ENCODE assay signal across 25 mouse cellular contexts in the genomic region with DNA sequence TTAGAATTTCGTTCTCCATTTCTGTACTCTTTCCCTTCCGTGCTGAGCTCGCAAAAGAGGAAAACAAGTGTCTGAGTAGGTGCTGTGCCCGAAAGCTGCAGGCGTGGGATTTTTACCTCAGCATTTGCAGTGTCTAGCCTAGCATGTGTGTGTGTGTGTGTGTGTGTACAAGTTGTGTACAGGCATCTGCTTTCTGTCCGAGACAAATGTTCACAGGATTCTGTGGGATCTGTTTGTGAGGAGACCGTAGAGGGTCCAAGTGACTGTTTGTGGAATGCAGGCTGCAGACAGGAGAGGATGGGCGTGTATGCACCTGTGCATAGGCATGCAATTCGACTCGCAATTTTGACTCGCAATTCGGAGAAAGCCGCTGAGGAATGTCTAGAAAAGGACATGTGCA. TPM values are rescaled to one million over a fixed set of nuclear protein-coding genes. Genes with fewer than 3 reads are reported as not detected.
DNase-seq lines count a peak whose midpoint lies in the region; ATAC-seq and TF ChIP-seq lines count a peak whose summit lies in the region.
"Had no signal": no experiment of that assay in that cellular context is flagged by ENCODE, and none has a peak within 500 bp of the region (broad histone marks: within the 10 kb centered on the region; RNA-seq: fewer than 3 reads in every experiment).

No protein-coding gene starts in this region.

- no peaks in the 10 kb centered on the region for H3K27me3 ChIP-seq in kidney, adult 2 months (replicated peaks; ENCODE audit: control insufficient read depth, insufficient read depth, low read length)
- H3K27me3 ChIP-seq: embryonic facial prominence, embryonic 13.5 days; forebrain, embryonic 13.5 days; hindbrain, embryonic 15.5 days; liver, embryonic 13.5 days had no signal

- no peak for TF ChIP-seq POLR2A in kidney, adult 2 months (IDR thresholded peaks at IDR 0.05; ENCODE audit: low read depth, low read length)

- 93% methylated on average over 13 of the region's 13 CpGs for WGBS in kidney, adult 2 months

- TF ChIP-seq CTCF in kidney, adult 2 months (conservative IDR thresholded peaks at IDR 0.05; ENCODE audit: insufficient read depth, insufficient read length, low read depth, low read length): no peak

- H3K4me3 ChIP-seq in kidney, adult 2 months (ENCODE audit: insufficient read depth, low read depth, low read length): no peak overlapping the region
- H3K4me3 ChIP-seq: embryonic facial prominence, embryonic 13.5 days; forebrain, embryonic 13.5 days; heart, embryonic 10.5 days; hindbrain, embryonic 15.5 days; liver, embryonic 13.5 days; megakaryocyte, embryonic 14.5 days; midbrain, embryonic 13.5 days had no signal

- intact Hi-C loops in left cerebral cortex, postnatal 14 days (cut with DNase I): loop anchor here (2.0 kb wide), 1 partner anchor 68 kb away; no protein-coding TSS in a partner anchor
- intact Hi-C loops in left cerebral cortex, postnatal 4 days (cut with DNase I): loop anchor here (5.0 kb wide), 2 partner anchors 68 to 103 kb away; no protein-coding TSS in a partner anchor

- H3K27ac ChIP-seq in kidney, adult 2 months (ENCODE audit: insufficient read depth, low read depth, low read length): no peak overlapping the region
- H3K27ac ChIP-seq: forebrain, embryonic 13.5 days; heart, embryonic 10.5 days; hindbrain, embryonic 15.5 days; liver, embryonic 13.5 days; midbrain, embryonic 13.5 days had no signal

- H3K4me1 ChIP-seq in kidney, adult 2 months (ENCODE audit: control insufficient read depth, insufficient read depth, low read length): no peaks in the 10 kb centered on the region
- H3K4me1 ChIP-seq: liver, embryonic 13.5 days had no signal

- no peak for DNase-seq in frontal cortex, postnatal 10 days (ENCODE audit: low spot score in 2 of 2)
- peak; percentile 35 to 49 for DNase-seq in left cerebral cortex, postnatal 14 days (ENCODE audit: low spot score in 2 of 2)
- no peak for DNase-seq in left cerebral cortex, postnatal 4 days
- DNase-seq in brain, adult 2 months (ENCODE audit: low read depth, low spot score): peak; percentile 67
- DNase-seq in right cerebral cortex, postnatal 14 days: peak; percentile 23
- no peak for DNase-seq in kidney, adult 2 months
- DNase-seq: adrenal gland, postnatal 36 days; cerebellum, adult 11 months; cerebellum, postnatal 10 days; gastrocnemius, postnatal 10 days; kidney, adult 8-10 months; kidney, postnatal 14 days; liver, embryonic 13.5 days; lung, embryonic 14.5 days; lung, postnatal 36 days; thymus, adult 18-20 months; thymus, postnatal 4 days had no signal

- ATAC-seq in frontal cortex, adult (ENCODE audit: low TSS enrichment): 0 out of 2 replicates have a peak, but pooled peaks have one; percentile 11
- ATAC-seq: CD4-positive, CD25-positive, alpha-beta regulatory T cell, adult 4 months; midbrain, embryonic 13.5 days had no signal

- H3K36me3 ChIP-seq in kidney, adult 2 months (ENCODE audit: control insufficient read depth, insufficient read depth, low read length): no peaks in the 10 kb centered on the region
- H3K36me3 ChIP-seq: embryonic facial prominence, embryonic 13.5 days; heart, embryonic 10.5 days; hindbrain, embryonic 15.5 days; liver, embryonic 13.5 days; midbrain, embryonic 13.5 days had no signal

RNA-seq across cellular contexts. Expression of a gene that starts 20.0 kb away (rescaled TPM):
- total RNA-seq in left cerebral cortex, postnatal 14 days (2021): 10 to 100 TPM; 24.1 to 26.9 TPM
- 10 to 100 TPM; 21.6 to 22.4 TPM for total RNA-seq in left cerebral cortex, postnatal 4 days (2021)
- polyA plus RNA-seq in kidney, adult 2 months (2012; rRNA removed): 35.5 and 37.1 TPM in 2 replicates

Comparison
In these comparisons a context has a peak if more than half of its experiments do, and no peak if none do; other contexts are left out.
1. DNase-seq: peak in left cerebral cortex, postnatal 14 days (2 of 2), brain, adult 2 months (single experiment) and right cerebral cortex, postnatal 14 days (single experiment); none in frontal cortex, postnatal 10 days (0 of 2), left cerebral cortex, postnatal 4 days (single experiment) and kidney, adult 2 months (single experiment).